Mouse (Mus musculus): ENCODE results near the gene Ifnlr1. TPM values are rescaled to one million over a fixed set of nuclear protein-coding genes. Genes with fewer than 3 reads are reported as not detected.
A peak's percentile ranks its signal among the peaks of the same experiment; 100 is the strongest.

Ifnlr1 gene
- polyA plus RNA-seq, 1 experiment from 2014 or later, result 2.7 TPM

- Histone ChIP-seq H3K4me3 (ENCODE audit: low read depth, low read length) (no peak overlapping the region), H3K27ac (ENCODE audit: low read length) (no peak overlapping the region), H3K4me1 (ENCODE audit: insufficient read depth, low read depth, low read length) (peaks cover 9% of the 10 kb centered on the region; the same call in 1 of the 2 replicates), H3K9me3 (ENCODE audit: low read length) (no peaks in the 10 kb centered on the region), H3K9ac (replicated peaks; ENCODE audit: low read depth) (no peak overlapping the region), H3K36me3 (ENCODE audit: insufficient read depth, low read length) (no peaks in the 10 kb centered on the region), H3K4me2 (replicated peaks; ENCODE audit: low read depth, low read length) (peak overlapping the region; percentile 42), H3K27me3 (replicated peaks; ENCODE audit: insufficient read depth, low read length) (no peaks in the 10 kb centered on the region)
- DNase-seq (ENCODE audit: low spot score) (peak; percentile 41), ATAC-seq (peak; percentile 60)
- no peak; the same call in 1 of the 2 replicates for TF ChIP-seq CTCF (IDR thresholded peaks at IDR 0.05)
- no peak for TF ChIP-seq EP300 (IDR thresholded peaks at IDR 0.05)
- WGBS, result 17% methylated on average over 10 of the region's 10 CpGs
Observed at GRCm38 (mm10) chr4:135656094-135656589, 29.9 kb upstream of the Ifnlr1 start.

GRCm38 (mm10) chr4:135658484-135658883, 27.6 kb upstream of the Ifnlr1 start:
- Histone ChIP-seq H3K9me3 (ENCODE audit: low read length) (no peaks in the 10 kb centered on the region), H3K9ac (replicated peaks; ENCODE audit: low read depth) (no peak overlapping the region), H3K27me3 (replicated peaks; ENCODE audit: insufficient read depth, low read length) (no peaks in the 10 kb centered on the region), H3K4me1 (ENCODE audit: insufficient read depth, low read depth, low read length) (peaks cover 6% of the 10 kb centered on the region; the same call in 1 of the 2 replicates), H3K4me2 (replicated peaks; ENCODE audit: low read depth, low read length) (no peak overlapping the region), H3K4me3 (ENCODE audit: low read depth, low read length) (no peak overlapping the region), H3K36me3 (ENCODE audit: insufficient read depth, low read length) (no peaks in the 10 kb centered on the region), H3K27ac (ENCODE audit: low read length) (no peak overlapping the region)
- 42% methylated on average over 5 of the region's 5 CpGs for WGBS
- no peak for TF ChIP-seq EP300 (IDR thresholded peaks at IDR 0.05)
- no peak for TF ChIP-seq CTCF (IDR thresholded peaks at IDR 0.05)
- ATAC-seq, result 0 out of 2 replicates have a peak, but pooled peaks have one; percentile 4
- no peak for DNase-seq (ENCODE audit: low spot score)

GRCm38 (mm10) chr4:135658899-135659298, 27.2 kb upstream of the Ifnlr1 start:
- no peak overlapping the region for H3K4me2 ChIP-seq (replicated peaks; ENCODE audit: low read depth, low read length)
- TF ChIP-seq EP300 (IDR thresholded peaks at IDR 0.05) (no peak), CTCF (IDR thresholded peaks at IDR 0.05) (no peak)
- no peaks in the 10 kb centered on the region for H3K36me3 ChIP-seq (ENCODE audit: insufficient read depth, low read length)
- no peak overlapping the region for H3K9ac ChIP-seq (replicated peaks; ENCODE audit: low read depth)
- no peaks in the 10 kb centered on the region for H3K9me3 ChIP-seq (ENCODE audit: low read length)
- H3K27ac ChIP-seq (ENCODE audit: low read length), result no peak overlapping the region
- WGBS, result 75% methylated on average over 12 of the region's 12 CpGs
- no peak overlapping the region for H3K4me3 ChIP-seq (ENCODE audit: low read depth, low read length)
- no peaks in the 10 kb centered on the region for H3K27me3 ChIP-seq (replicated peaks; ENCODE audit: insufficient read depth, low read length)
- H3K4me1 ChIP-seq (ENCODE audit: insufficient read depth, low read depth, low read length), result peaks cover 6% of the 10 kb centered on the region; the same call in 1 of the 2 replicates
- DNase-seq (ENCODE audit: low spot score), result no peak
- ATAC-seq, result no peak

GRCm38 (mm10) chr4:135661082-135661809, 24.8 kb upstream of the Ifnlr1 start:
- Histone ChIP-seq H3K4me2 (replicated peaks; ENCODE audit: low read depth, low read length) (no peak overlapping the region), H3K9me3 (ENCODE audit: low read length) (no peaks in the 10 kb centered on the region), H3K4me3 (ENCODE audit: low read depth, low read length) (no peak overlapping the region), H3K4me1 (ENCODE audit: insufficient read depth, low read depth, low read length) (peaks cover 4% of the 10 kb centered on the region; the same call in 1 of the 2 replicates), H3K27me3 (replicated peaks; ENCODE audit: insufficient read depth, low read length) (no peaks in the 10 kb centered on the region), H3K36me3 (ENCODE audit: insufficient read depth, low read length) (no peaks in the 10 kb centered on the region), H3K9ac (replicated peaks; ENCODE audit: low read depth) (no peak overlapping the region), H3K27ac (ENCODE audit: low read length) (no peak overlapping the region)
- WGBS, result 32% methylated on average over 6 of the region's 6 CpGs
- DNase-seq (ENCODE audit: low spot score) (peak; percentile 47), ATAC-seq (peak; percentile 76)
- TF ChIP-seq CTCF (IDR thresholded peaks at IDR 0.05) (no peak; the same call in 1 of the 2 replicates), EP300 (IDR thresholded peaks at IDR 0.05) (no peak)

GRCm38 (mm10) chr4:135661994-135662393, 24.1 kb upstream of the Ifnlr1 start:
- ATAC-seq (no peak), DNase-seq (ENCODE audit: low spot score) (no peak)
- Histone ChIP-seq H3K4me2 (replicated peaks; ENCODE audit: low read depth, low read length) (no peak overlapping the region), H3K27me3 (replicated peaks; ENCODE audit: insufficient read depth, low read length) (no peaks in the 10 kb centered on the region), H3K36me3 (ENCODE audit: insufficient read depth, low read length) (no peaks in the 10 kb centered on the region), H3K9me3 (ENCODE audit: low read length) (no peaks in the 10 kb centered on the region), H3K9ac (replicated peaks; ENCODE audit: low read depth) (no peak overlapping the region), H3K4me3 (ENCODE audit: low read depth, low read length) (no peak overlapping the region), H3K4me1 (ENCODE audit: insufficient read depth, low read depth, low read length) (no peaks in the 10 kb centered on the region), H3K27ac (ENCODE audit: low read length) (no peak overlapping the region)
- whole genome bisulfite sequencing, result 67% methylated on average over 6 of the region's 6 CpGs
- TF ChIP-seq EP300 (IDR thresholded peaks at IDR 0.05) (no peak), CTCF (IDR thresholded peaks at IDR 0.05) (no peak)

GRCm38 (mm10) chr4:135664656-135665055, 21.4 kb upstream of the Ifnlr1 start:
- H3K4me1 ChIP-seq (ENCODE audit: insufficient read depth, low read depth, low read length), result no peaks in the 10 kb centered on the region
- H3K4me2 ChIP-seq (replicated peaks; ENCODE audit: low read depth, low read length), result no peak overlapping the region
- no peaks in the 10 kb centered on the region for H3K27me3 ChIP-seq (replicated peaks; ENCODE audit: insufficient read depth, low read length)
- DNase-seq (ENCODE audit: low spot score) (no peak), ATAC-seq (no peak)
- 68% methylated on average over 6 of the region's 6 CpGs for WGBS
- H3K9ac ChIP-seq (replicated peaks; ENCODE audit: low read depth), result no peak overlapping the region
- H3K27ac ChIP-seq (ENCODE audit: low read length), result no peak overlapping the region
- no peak for TF ChIP-seq EP300 (IDR thresholded peaks at IDR 0.05)
- no peak for TF ChIP-seq CTCF (IDR thresholded peaks at IDR 0.05)
- no peak overlapping the region for H3K4me3 ChIP-seq (ENCODE audit: low read depth, low read length)
- H3K36me3 ChIP-seq (ENCODE audit: insufficient read depth, low read length), result no peaks in the 10 kb centered on the region
- no peaks in the 10 kb centered on the region for H3K9me3 ChIP-seq (ENCODE audit: low read length)
